Mouse (Mus musculus) A20 (cell line): ENCODE measurements at regions not wholly inside any gene's neighbourhood (a gene's known extent, or its start where the extent isn't known, plus 50 kb on each side); places are given as distances from the start of the nearest gene placed in this dataset.

ENCODE experiments used
- DNase-seq: peaks from one replicate; pipeline ENCODE4 v3.0.0-alpha.2; 2011; ENCODE audit warnings: low read depth, low spot score

- peak; percentile 33 for DNase-seq
Measured at GRCm38 (mm10) chrX:163302697-163303096, 246.8 kb downstream of the Grpr start.

- no peak for DNase-seq
Measured at GRCm38 (mm10) chrX:163301045-163301444, 248.4 kb downstream of the Grpr start.

GRCm38 (mm10) chrX:163296956-163297628 lies 252.4 kb downstream of the Grpr start:
- DNase-seq = peak; percentile 9

GRCm38 (mm10) chrX:163261248-163261647 lies 288.2 kb downstream of the Grpr start:
- peak; percentile 16 for DNase-seq

GRCm38 (mm10) chrX:163253048-163253447 lies 288.6 kb upstream of the S100g start:
- no peak for DNase-seq

GRCm38 (mm10) chrX:163205260-163205659 lies 240.9 kb upstream of the S100g start:
- no peak for DNase-seq

GRCm38 (mm10) chrX:163203446-163203845 lies 239.0 kb upstream of the S100g start:
- DNase-seq = no peak

GRCm38 (mm10) chrX:163181588-163181987 lies 217.2 kb upstream of the S100g start:
- DNase-seq = peak; percentile 11

- no peak for DNase-seq
Measured at GRCm38 (mm10) chrX:163164810-163165209, 200.4 kb upstream of the S100g start.

GRCm38 (mm10) chrX:163155251-163155650 lies 190.9 kb upstream of the S100g start:
- no peak for DNase-seq

- DNase-seq = peak; percentile 13
Measured at GRCm38 (mm10) chrX:163151970-163152369, 187.6 kb upstream of the S100g start.

- no peak for DNase-seq
Measured at GRCm38 (mm10) chrX:163144475-163144874, 180.1 kb upstream of the S100g start.

GRCm38 (mm10) chrX:163139475-163139874 lies 175.1 kb upstream of the S100g start:
- DNase-seq = no peak

GRCm38 (mm10) chrX:163128626-163129025 lies 164.2 kb upstream of the S100g start:
- DNase-seq = no peak

GRCm38 (mm10) chrX:163117681-163118393 lies 153.4 kb upstream of the S100g start:
- DNase-seq = no peak

- no peak for DNase-seq
Measured at GRCm38 (mm10) chrX:163117237-163117636, 152.8 kb upstream of the S100g start.

GRCm38 (mm10) chrX:163095026-163095765 lies 130.8 kb upstream of the S100g start:
- DNase-seq = no peak
